Mouse (Mus musculus) liver, embryonic 14.5 days (tissue): ENCODE measurements around the gene Ptgfrn.

ENCODE experiments used
- CTCF ChIP-seq: IDR thresholded peaks from 2 replicates; pipeline ENCODE4 v1.5.1; 2016; ENCODE audit warnings: antibody characterized with exemption, low read depth, control low read depth
- EP300 ChIP-seq: IDR thresholded peaks from 2 replicates; pipeline ENCODE4 v1.6.1; 2016; ENCODE audit warnings: antibody characterized with exemption, low read depth

DNA sequence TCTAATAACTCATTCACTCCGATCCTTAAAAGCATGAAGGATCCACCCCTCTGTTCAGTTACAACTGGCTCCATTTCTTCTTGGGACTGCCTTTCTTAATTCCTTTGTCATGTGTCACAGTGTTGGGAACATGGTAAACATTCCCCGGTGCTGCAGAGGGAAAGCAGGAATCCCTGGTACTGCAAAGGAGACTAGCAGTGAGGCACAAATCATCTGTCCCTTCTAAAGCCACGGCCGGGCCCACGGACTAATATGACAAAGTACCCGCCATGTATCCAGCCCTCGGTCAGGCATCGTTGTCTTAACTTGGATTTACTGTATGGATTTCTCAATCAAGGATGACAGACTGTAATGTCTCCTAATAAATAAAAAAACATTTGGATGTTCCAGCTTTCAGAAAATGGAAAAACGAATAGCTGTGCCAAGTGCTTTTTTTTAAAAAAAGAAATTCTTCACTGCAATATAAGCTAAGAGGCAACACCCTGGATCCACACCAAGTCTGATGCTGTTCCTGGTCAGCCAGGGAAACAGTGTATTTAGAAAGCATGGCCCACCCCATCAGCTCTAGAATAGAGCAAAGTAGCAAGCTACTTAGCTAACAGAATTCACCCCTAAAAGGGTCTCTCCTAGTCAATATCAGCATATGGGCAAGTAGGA is 10.2 kb downstream of the Ptgfrn start:
- TF ChIP-seq CTCF (no peak), EP300 (no peak)
